Mouse (Mus musculus) adrenal gland, postnatal 14 days (tissue): ENCODE measurements around the gene Dpep1. TPM values are rescaled to one million over a fixed set of nuclear protein-coding genes. Genes with fewer than 3 reads are reported as not detected.
"Not testable (repeated sequence)": the region's sequence is repeated elsewhere in the genome, so short reads cannot be mapped to it uniquely, and the experiment has no call there.

Experiments
- DNase-seq: peaks from one replicate; pipeline ENCODE4 v3.0.0; 2021; ENCODE audit warnings: mixed read lengths
- long read RNA-seq, 2 experiments: library from polyadenylated mRNA; stranded (forward); transcript quantifications; one replicate each; pipeline ENCODE4 v2.0.0; 2021
- total RNA-seq: library from RNA; stranded (reverse); gene quantifications from 2 replicates; pipeline ENCODE4 v1.2.3, GENCODE M21; 2021

The Dpep1 gene
- 33.6 and 54.6 TPM in 2 replicates for total RNA-seq
- long read RNA-seq, experiment 1, transcript Dpep1-201 (11 exons, 2,236 nt), result major isoform, 52 of 71 reads
- long read RNA-seq, experiment 1, partial matches to known transcripts, result 10 of 71 reads
- long read RNA-seq, experiment 1, other reads (novel, unspliced or antisense), result 9 of 71 reads
- long read RNA-seq, experiment 2, transcript Dpep1-201 (11 exons, 2,236 nt), result major isoform, 34 of 48 reads
- long read RNA-seq, experiment 2, partial matches to known transcripts, result 5 of 48 reads
- long read RNA-seq, experiment 2, other reads (novel, unspliced or antisense), result 9 of 48 reads

GRCm38 (mm10) chr8:123185566-123186409, at the start of gene Dpep1:
Gene Dpep1 (plus strand): TSS chr8:123186242.
- DNase-seq, result peak; percentile 57

GRCm38 (mm10) chr8:123136287-123136686, 49.8 kb upstream of the Dpep1 start:
- DNase-seq, result no peak

DNA sequence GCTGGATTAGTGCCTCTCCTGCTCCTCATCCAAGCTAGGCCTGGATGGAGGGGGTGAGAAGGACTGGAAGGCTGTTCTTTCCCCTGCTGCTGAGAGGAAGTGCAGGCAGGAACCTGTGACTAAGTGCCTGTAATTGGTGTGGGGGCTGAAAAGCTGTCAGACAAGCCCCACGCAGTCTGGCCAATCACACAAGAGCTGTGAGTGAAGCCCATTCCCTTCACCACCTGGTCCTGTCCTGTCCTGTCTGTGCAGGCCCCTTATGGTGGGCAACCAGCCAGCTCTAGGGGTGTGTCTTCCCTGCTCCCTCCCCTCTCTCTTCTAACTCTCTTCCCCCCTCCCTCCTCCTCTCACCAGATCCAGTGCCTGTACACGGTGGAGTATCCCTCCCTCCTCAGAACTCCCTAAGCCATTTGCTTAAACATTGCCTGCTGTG, 48.4 kb upstream of the Dpep1 start:
- DNase-seq, result peak; percentile 76

DNA sequence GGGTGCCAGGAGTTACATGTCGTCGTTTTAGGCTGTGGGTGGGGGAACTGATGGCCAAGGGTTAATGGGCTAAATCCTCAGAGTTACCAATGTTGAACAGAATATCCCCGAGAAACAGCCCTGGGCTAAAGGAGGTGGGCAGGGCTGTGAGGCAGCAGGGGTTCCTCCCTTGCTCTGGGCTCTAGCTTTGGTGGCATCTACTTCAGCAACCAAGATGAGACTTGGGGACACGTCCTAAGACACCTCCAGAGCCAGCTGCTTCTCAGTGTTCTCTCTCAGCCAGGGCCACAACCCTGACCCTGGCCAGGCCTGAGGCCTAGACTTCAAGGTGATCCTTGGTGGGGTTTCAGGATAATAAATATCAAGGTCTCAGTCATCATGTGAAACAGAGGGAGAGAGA, 47.3 kb upstream of the Dpep1 start:
- no peak for DNase-seq

DNA sequence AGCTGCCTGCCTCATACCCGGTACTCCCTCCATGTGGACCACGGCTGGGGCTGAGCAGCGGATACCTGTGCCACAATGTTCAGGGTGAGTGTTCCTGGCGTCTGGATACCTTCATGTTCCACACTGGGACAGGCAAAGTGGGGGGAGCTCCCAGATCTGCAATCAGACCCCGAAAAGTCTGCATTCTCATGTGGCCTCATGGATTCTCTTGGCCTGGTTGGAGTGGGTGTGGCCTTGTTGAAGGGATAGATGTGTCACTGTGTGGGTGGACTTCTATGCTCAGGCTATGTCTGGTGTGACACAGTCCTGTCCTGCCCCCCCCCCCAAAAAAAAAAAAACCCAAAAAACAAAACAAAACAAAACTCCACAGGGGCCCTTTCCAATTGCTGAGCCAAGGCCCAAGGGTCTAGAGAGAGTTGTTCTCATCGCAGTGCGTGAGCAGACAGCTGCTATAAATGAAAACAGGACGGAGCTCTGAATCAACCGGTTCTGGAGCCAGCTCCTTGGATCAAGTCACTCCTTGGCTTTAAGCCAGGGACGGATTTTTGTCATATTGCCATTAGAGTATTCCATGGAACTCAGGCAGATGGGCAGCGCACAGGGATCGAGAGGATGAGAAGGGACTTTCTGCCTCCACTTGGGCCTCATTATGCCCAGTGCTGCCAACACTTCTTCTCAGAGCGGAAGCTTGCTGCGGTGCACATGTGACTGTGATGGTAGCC, 44.1 kb upstream of the Dpep1 start:
- DNase-seq, result peak; percentile 91

- peak; percentile 79 for DNase-seq
Measured at GRCm38 (mm10) chr8:123145279-123145678, 40.8 kb upstream of the Dpep1 start.

GRCm38 (mm10) chr8:123146390-123146789, 39.7 kb upstream of the Dpep1 start:
- DNase-seq, result no peak

GRCm38 (mm10) chr8:123150737-123151171, 35.3 kb upstream of the Dpep1 start:
- DNase-seq, result peak; percentile 36

DNA sequence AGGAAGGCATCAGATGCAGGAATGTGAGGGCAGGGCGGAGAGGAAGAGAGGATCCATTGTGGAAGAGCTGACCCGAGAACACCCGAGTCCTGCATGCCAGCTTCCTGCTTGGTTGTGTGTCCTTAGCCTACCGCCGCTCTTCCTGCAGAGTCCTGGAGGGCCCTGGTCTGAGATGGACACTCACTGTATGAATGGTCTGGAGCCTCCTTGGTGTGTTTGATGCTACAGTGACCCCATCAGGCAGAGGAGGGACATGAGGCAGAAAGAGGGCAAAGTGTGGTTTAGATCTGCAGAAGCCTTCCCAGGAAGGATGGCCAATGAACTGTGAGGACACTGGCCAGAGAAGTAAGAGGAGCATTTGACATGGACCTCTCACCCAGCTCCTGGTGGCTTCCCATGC, 30.9 kb upstream of the Dpep1 start:
- DNase-seq, result peak; percentile 50

GRCm38 (mm10) chr8:123156070-123156773, 29.8 kb upstream of the Dpep1 start:
- no peak for DNase-seq

GRCm38 (mm10) chr8:123157888-123158465, 28.1 kb upstream of the Dpep1 start, which contains the start of gene Sult5a1:
Gene Sult5a1 (minus strand): TSS chr8:123158315.
- no peak for DNase-seq

- peak; percentile 78 for DNase-seq
Measured at GRCm38 (mm10) chr8:123181391-123181790, 4.7 kb upstream of the Dpep1 start.

GRCm38 (mm10) chr8:123188006-123188405, 2.0 kb downstream of the Dpep1 start:
- DNase-seq, result no peak

- DNase-seq, result no peak
Measured at GRCm38 (mm10) chr8:123188841-123189240, 2.8 kb downstream of the Dpep1 start.

GRCm38 (mm10) chr8:123190678-123191077, 4.6 kb downstream of the Dpep1 start:
- DNase-seq, result peak; percentile 89

DNA sequence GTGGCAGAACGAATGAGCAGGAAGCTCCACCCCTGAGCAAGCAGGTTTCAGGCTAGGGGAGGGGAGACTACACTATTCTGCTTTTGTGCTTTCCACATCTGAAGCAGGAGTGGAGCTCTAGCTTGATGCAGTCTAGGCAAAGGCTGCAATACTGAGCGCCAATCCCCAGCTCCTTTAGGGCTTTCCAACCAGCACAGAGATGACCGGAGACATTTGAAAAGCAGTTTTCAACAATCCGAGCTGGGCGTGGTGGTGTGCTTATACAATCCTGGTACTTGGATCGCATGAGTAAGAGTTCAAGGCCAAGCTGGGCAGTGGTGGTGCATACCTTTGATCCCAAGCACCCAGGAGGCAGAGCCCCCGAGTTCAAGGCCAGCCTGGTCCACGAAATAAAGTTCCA, 5.9 kb downstream of the Dpep1 start:
- no peak for DNase-seq

DNA sequence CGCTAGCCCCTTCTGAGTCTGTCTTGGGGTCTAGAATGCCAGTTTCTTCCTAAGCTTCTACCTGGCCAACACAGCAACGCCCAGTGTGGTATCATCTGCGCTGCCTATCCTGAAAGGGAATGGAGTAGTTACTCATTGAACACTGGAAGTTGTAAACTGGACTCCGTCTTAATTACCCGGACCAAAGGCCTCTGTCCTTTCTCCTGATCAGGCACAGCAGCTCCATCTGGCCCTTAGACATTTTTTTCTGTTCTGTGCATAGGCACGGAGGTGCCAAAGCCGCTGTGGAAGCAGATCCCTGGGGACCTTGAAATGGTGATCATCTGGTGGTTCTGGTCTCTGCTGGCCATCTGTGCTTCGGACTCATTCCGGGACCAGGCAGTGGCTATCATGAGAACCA, 7.7 kb downstream of the Dpep1 start:
- DNase-seq, result no peak

GRCm38 (mm10) chr8:123197016-123197415, 11.0 kb downstream of the Dpep1 start:
- not testable (repeated sequence) for DNase-seq

DNA sequence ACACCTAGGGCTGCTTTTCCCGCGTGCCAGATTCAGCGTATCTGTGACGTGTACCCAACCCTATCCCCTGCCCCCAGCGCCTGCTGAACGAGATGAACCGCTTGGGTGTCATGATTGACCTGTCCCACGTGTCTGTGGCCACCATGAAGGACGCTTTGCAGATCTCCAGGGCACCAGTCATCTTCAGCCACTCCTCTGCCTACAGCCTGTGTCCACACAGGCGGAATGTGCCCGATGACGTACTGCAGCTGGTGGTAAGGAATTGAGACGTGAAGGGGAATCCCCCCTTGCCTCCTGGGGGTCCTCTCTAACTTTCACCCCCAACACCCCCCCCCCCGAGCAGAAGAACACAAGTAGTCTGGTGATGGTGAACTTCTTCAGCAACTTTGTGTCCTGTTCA, 13.8 kb downstream of the Dpep1 start:
- no peak for DNase-seq

DNA sequence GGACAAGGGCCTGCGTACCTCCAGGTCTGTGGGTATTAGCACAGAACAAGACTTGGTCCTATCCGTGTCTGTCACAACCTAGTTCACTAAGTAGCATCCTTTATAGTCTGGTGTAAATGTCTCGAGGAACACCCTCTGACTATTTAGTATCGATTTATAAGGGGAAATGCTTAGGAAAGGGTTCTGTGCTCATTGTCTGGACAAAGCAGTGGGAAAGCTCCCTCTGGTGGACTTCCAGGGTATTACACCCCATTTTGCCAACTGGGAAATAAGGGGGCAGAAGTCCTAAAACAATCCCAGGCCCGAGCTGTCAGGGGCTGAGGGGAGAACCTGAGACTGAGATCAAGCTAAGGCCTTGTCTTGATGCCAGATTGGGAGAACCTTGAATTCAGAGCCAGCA, 16.2 kb downstream of the Dpep1 start:
- DNase-seq, result peak; percentile 83

GRCm38 (mm10) chr8:123203571-123203970, 17.5 kb downstream of the Dpep1 start:
- DNase-seq, result no peak

GRCm38 (mm10) chr8:123211876-123212275, 25.8 kb downstream of the Dpep1 start:
- DNase-seq, result no peak
